Mouse (Mus musculus): ENCODE results near the gene Enox1.

The Enox1 gene

DNA sequence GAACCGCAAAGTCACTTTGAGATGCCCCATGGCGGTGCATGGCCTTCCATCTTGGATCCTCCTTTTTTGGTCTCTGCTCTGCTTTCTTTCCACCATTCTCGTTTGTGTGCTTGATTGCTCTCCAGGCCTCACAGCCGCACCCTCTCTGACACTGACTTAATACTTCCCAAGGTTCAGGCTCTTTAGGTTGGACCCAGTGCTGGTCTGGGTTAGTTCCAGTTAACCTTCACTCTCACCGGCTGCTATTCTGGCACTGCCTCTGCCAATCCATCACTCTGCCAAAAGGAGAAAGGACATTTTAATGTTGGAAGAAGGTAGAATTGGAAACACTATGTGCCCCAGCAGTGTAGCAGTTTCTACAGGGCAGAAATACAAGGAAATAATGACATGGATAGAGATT, 103.1 kb downstream of the Enox1 start:
- CTCF ChIA-PET, result no interaction called here
- POLR2A ChIA-PET, result no interaction called here

DNA sequence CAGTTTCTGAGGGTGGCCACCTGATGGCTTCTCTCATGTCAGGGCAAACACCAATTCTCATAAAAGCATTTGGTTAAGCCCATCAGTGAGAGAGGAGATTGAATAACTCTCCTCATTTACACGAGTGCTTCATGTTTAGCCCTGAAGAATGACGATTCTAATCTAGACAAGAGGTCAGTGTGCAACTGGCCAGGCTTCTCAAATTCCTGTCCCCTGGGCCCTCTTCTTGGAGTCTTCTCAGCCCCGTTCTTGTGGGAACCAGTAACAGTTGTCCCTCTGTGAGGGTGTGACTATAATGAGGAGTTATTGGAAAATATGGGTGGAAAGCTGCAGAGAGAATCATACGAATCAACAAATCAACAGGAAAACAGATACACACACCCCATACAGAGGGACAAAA, 103.5 kb downstream of the Enox1 start:
- ChIA-PET POLR2A (interaction anchor here in 1 of 4 experiments (0.9 kb wide), 1 partner anchor 9 kb away, joined by 4 read pairs; no protein-coding TSS in a partner anchor), CTCF (interaction anchor here in 1 of 4 experiments (1.2 kb wide), 1 partner anchor 9 kb away, joined by 4 read pairs; no protein-coding TSS in a partner anchor)

DNA sequence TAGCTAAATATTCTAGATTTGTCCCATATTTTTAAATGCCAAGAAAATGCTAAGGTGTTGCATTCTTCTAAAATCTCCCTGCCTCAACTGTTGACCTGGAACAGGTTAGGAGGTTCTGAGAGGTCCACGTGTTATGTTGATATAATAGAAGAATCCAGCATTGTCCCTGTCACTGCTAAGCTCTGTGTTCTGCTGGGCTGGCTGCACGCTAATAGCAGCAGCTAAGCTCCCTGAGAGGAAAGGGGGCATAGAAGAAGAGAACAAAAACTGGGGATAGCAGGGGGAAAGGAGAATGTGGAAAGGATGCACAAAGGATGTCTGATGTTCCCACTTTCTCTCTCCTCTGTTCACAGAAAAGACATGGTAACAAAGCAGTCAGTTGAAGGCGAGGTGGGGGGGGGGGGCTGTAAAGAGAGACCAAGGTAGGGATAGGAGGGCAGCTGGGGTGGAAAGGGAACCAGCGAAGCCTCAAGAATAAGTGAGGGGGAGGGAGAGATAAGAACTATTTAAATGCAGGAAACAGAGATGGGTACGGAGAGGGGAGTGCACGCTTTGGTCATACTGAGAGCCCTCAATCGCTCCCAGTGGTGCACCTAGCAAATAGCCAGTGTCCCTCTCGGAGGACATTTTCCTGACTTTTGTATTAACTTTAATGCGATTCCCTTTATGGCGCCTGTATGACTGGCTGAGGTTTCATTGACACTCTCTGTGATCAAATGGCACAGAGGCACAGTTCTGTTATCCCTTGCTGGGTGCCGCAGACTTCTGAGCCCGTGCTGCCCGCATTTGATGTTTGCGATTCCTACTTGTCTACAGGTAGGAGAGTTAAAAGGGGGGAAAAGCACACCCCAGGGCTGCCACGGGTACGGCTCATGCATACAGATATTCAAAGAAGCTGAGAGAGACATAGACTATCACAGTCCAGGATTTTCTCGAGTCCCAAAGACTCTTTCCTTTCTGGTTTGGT, 110.5 kb downstream of the Enox1 start:
- ChIA-PET CTCF (no interaction called here), POLR2A (interaction anchor here in 1 of 4 experiments (0.5 kb wide), 1 partner anchor 26 kb away, joined by 3 read pairs; no protein-coding TSS in a partner anchor)

DNA sequence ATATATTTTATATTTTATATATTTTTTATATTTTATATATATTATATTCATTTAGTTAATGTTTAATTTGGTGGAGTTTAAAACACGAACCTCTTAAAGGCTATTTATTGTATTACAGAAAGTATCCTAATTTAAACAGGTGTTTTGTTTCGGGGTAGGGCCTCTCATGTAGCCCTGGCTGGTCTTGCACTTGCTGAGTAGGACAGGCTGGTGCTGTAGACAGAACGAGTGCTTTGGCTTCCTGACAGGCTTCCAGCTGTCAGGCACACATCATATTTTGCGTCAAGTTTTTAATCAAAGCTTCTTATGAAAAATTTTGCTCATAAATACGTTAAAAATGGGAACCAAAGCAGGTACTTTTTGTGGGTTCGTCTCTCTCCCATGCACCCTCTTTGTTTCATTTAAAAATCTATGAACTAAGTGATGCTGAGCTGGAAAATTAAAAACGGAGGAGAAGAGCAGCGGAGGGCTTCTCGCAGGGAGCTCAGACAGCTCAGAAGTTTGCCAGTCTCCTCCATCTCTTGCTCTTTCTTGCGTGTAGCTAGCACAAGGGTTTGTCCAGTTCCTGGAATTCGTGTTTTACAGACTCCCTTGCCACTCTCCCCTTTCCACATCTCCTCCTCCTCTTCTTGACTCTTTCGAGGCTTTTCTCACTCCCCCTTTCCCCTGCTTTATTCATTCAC, 115.8 kb downstream of the Enox1 start:
- CTCF ChIA-PET, result no interaction called here
- POLR2A ChIA-PET, result interaction anchor here in 1 of 4 experiments (1.1 kb wide), 1 partner anchor 9 kb away, joined by 3 read pairs; no protein-coding TSS in a partner anchor

GRCm38 (mm10) chr14:77272931-77273446, 116.4 kb downstream of the Enox1 start:
- CTCF ChIA-PET, result no interaction called here
- POLR2A ChIA-PET, result interaction anchor here in 1 of 4 experiments (1.1 kb wide), 1 partner anchor 10 kb away, joined by 3 read pairs; no protein-coding TSS in a partner anchor

DNA sequence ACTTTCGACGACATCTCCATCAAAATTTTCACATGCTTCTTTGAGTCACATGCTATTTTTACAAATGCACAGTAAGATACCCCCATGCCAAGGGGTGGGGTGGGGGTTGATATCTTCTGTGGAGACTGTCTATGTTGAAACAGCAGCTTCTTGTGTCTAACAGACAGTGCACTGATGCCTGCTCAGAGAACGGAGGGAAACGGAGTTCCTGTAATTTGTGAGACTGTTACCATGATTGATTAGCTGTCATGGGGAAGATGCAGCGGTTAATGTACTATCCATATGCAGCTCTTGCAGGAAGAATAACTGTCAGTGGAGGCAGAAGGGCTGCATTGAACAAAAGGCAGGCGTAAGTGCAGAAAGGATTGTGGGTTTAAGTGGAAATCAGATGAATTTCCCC, 117.2 kb downstream of the Enox1 start:
- POLR2A ChIA-PET, result no interaction called here
- CTCF ChIA-PET, result no interaction called here

DNA sequence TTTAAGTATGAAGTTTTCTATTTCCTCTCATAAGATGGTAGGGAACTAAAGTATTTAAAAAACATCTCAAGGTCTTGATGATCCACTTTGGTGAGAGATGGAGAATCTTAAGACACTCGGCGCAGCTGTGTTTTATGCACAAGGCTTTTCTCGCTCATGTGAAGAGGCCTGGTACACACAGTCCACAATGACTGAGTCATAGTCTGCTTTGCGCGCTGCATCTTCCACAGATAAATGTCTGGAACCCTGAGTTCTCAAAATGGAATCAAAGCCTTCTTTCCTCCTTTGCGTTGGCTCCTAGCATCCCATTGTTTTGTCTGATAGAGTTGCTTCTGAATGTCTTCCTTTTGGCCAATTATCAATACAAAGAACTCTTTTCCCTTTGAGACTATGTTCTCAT, 119.0 kb downstream of the Enox1 start:
- ChIA-PET CTCF (interaction anchor here in 1 of 4 experiments (0.6 kb wide), 1 partner anchor 22 kb away, joined by 3 read pairs; no protein-coding TSS in a partner anchor), POLR2A (interaction anchor here in 1 of 4 experiments (0.8 to 1.0 kb wide), 2 partner anchors 12 to 25 kb away, joined by 3 read pairs; no protein-coding TSS in a partner anchor)

- CTCF ChIA-PET, result no interaction called here
- POLR2A ChIA-PET, result interaction anchor here in 1 of 4 experiments (1.3 kb wide), 1 partner anchor 29 kb away, joined by 5 read pairs; no protein-coding TSS in a partner anchor
Measured at GRCm38 (mm10) chr14:77279143-77279542, 122.6 kb downstream of the Enox1 start.

DNA sequence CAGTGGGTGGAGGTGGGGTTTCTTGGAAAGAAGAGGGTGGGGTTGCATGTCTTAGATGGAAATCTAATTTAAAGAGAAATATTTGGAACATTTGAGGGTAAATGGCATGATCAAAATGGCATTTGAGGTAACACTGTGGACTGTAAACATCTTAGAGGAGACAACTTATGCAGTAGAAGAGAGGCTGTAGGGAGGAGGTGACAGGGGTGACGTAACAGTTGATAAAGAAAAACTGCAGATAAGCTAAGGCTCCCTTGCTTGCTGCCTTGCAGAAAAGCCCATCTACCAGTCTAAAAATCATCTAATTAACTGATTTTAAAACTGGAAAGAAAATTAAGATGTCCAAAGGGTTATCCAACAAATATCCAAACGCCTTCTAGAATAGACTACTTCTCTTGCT, 123.9 kb downstream of the Enox1 start:
- CTCF ChIA-PET, result interaction anchor here in 1 of 4 experiments (0.6 kb wide), 1 partner anchor 222 kb away, joined by 4 read pairs; no protein-coding TSS in a partner anchor
- POLR2A ChIA-PET, result no interaction called here

DNA sequence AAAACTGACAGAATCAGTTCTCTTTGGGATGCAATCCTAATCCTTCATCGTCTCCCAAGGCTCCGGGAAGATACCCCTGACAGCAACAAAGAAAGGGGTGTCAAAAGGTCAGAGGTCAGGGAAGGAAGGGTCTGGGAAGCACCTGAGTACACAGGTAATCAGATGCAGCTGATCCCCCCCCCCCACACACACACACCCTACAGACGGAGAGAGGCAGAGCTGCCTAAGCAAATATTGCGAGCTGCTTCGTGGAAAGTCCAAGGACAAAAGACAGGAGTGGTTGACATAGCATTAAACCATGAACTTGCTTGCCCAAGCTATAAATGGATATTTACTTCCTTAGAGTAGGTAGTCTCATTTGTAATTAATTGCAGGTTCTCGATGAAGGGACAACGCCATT, 124.3 kb downstream of the Enox1 start:
- ChIA-PET CTCF (interaction anchor here in 1 of 4 experiments (0.6 kb wide), 1 partner anchor 222 kb away, joined by 4 read pairs; no protein-coding TSS in a partner anchor), POLR2A (no interaction called here)

GRCm38 (mm10) chr14:77283939-77284338, 127.4 kb downstream of the Enox1 start:
- CTCF ChIA-PET, result no interaction called here
- POLR2A ChIA-PET, result no interaction called here

DNA sequence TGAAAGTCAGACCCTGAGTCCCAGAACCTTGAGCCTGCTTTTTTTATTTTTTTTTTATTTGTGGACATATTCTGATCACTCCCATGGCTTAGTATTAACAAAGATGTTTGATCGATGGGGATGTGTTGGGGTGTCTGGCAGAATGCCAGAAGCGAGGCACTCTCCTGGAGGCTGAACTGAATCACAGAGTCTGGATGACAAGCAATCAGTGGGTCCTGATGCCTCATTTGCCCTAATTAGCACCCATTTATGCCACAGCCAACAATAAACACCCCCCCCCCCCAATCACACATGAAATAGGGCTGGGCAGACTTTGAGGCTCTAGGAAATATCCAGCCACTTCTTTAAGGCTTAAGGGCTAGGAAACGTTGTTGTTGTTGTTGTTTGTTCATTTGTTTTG, 128.9 kb downstream of the Enox1 start:
- ChIA-PET CTCF (no interaction called here), POLR2A (no interaction called here)

GRCm38 (mm10) chr14:77291756-77292155, 135.2 kb downstream of the Enox1 start:
- CTCF ChIA-PET, result no interaction called here
- POLR2A ChIA-PET, result interaction anchor here in 1 of 4 experiments (1.0 kb wide), 1 partner anchor 77 kb away, joined by 3 read pairs; no protein-coding TSS in a partner anchor

DNA sequence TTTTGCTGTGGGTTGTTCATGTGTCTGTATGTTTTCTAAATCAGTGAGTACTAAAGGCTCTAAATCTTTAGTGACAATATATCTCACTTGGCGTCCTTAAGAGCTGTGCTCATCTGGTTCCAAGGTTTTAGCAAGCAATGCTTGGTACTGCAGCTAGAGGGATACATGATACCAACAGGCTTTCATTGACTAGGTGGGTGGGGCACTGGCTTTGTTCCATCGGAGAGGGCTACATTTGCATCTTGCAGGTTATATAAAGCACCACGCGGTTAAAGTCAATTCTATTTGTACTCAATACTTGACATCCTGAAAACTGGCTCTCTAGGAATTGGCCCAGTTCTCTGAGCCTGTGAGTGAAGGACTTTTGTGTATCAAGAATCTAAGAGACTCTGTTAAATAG, 140.5 kb downstream of the Enox1 start:
- ChIA-PET CTCF (interaction anchor here in 2 of 4 experiments (0.6 to 0.7 kb wide), 2 partner anchors 21 to 314 kb away, joined by 3 read pairs; no protein-coding TSS in a partner anchor), POLR2A (no interaction called here)

- ChIA-PET CTCF (no interaction called here), POLR2A (no interaction called here)
Measured at GRCm38 (mm10) chr14:77298327-77298726, 141.8 kb downstream of the Enox1 start.

- POLR2A ChIA-PET, result no interaction called here
- CTCF ChIA-PET, result no interaction called here
Measured at GRCm38 (mm10) chr14:77309571-77309970, 153.0 kb downstream of the Enox1 start.

- ChIA-PET CTCF (no interaction called here), POLR2A (no interaction called here)
Measured at GRCm38 (mm10) chr14:77311456-77311855, 154.9 kb downstream of the Enox1 start.

DNA sequence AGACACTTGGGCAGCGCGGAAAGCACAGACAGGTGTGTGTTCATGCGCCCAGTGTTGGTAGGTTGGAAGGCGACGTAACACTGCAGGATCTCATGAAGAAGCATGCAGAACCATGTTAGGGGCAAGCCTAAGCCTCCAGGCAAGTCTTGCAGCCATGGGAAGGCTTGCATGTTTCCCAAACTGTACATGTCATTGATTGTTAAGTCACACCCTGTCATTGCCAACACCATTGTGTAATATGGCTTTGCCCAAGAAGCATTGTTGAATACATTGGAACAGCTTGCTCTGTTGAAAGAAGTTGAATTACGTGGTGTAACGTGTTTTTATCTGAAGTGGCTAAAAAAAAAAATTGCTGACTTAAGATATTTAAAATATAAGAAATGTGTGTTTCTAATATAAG, 162.8 kb downstream of the Enox1 start:
- POLR2A ChIA-PET, result no interaction called here
- CTCF ChIA-PET, result no interaction called here

GRCm38 (mm10) chr14:77324348-77324747, 167.8 kb downstream of the Enox1 start:
- CTCF ChIA-PET, result no interaction called here
- POLR2A ChIA-PET, result interaction anchor here in 1 of 4 experiments (1.2 kb wide), 1 partner anchor 197 kb away, joined by 4 read pairs; no protein-coding TSS in a partner anchor

DNA sequence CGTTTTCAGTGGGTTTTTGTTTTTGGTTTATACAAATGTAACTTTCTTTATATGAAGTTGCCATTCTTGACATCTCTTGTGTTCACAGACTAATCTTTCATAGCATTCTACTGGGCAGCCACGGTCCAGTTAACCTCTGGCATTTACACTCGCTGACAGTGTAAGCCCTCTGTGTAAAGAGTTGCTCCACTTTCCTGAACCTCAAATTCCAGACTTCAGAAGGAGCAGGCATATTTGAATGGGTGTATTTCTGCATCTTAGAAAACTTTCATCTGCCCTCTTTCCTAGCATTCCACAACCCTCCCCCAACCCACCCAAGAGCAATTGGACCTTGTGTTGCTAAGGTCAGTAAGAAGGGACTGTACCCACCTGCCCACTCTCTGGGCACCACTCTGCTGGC, 171.1 kb downstream of the Enox1 start:
- ChIA-PET POLR2A (no interaction called here), CTCF (no interaction called here)
